Mouse (Mus musculus) layer of hippocampus, postnatal 36 days (tissue): Measurements from ENCODE around the gene Prss34. TPM values are rescaled to one million over a fixed set of nuclear protein-coding genes. Genes with fewer than 3 reads are reported as not detected.

Experiments used
- DNase-seq, 2 experiments: peaks; one replicate each; pipeline ENCODE4 v3.0.0; 2022
- total RNA-seq, 2 experiments: library from RNA; stranded (reverse); gene quantifications; 2 replicates each; pipeline ENCODE4 v1.2.3; 2021

Prss34 gene
- total RNA-seq, 2 experiments from 2014 or later: not detected

DNA sequence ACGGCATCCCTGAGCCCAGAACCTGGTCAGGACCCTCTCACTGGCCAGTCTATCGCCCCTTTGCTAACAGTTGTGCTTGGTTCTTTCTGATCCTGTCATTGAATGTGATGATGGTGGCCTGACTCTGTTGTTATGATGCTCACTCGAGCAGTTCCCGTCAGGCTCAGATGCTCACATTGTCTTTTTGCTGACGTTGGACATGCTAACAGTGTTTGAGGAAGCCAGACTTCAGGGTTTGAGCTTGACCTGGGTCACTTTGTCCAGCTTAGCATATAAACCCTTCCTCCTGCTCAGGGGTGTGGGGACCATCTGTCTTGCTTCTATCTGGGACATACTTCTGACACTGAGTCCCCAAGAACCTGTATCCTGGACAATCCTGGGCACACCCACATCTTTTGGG is 20.2 kb downstream of the Prss34 start, which contains the start of gene Prss29:
Gene Prss29, plus strand, starts transcription at position 301 of the 400 bp plus-strand sequence.
- DNase-seq: no peak

DNA sequence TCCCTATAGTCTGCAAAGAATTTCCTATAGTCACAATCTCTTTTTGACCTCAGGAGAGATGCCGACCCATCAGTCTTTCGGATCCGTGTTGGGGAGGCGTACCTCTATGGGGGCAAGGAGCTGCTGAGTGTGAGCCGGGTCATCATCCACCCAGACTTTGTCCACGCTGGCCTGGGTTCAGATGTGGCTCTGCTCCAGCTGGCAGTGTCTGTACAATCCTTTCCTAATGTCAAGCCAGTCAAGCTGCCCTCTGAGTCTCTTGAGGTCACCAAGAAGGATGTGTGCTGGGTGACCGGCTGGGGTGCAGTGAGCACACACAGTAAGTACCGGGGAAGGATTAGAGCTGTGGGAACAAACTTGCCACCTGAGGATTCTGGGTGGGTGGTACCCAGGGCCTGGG is 22.6 kb downstream of the Prss34 start:
- no peak for DNase-seq

DNA sequence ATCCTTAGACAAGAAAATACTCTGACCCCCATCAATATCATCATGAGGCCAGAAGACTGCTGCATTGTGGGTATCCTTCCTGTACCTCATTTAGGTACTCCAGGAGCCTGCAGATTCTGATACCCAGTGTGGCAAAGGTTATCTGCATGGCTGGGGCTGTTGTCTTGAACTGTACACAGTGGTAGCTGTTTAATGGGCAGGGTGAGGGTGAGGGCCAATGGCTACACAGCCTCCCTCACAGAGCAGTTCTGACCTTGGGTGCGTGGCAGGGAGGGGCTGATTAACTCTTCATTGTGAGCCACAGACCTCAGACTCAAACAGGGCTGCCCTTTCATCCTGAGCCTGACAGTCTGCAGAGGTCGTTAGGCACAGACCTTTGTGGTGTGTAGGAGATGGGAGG is 24.7 kb downstream of the Prss34 start:
- no peak for DNase-seq

DNA sequence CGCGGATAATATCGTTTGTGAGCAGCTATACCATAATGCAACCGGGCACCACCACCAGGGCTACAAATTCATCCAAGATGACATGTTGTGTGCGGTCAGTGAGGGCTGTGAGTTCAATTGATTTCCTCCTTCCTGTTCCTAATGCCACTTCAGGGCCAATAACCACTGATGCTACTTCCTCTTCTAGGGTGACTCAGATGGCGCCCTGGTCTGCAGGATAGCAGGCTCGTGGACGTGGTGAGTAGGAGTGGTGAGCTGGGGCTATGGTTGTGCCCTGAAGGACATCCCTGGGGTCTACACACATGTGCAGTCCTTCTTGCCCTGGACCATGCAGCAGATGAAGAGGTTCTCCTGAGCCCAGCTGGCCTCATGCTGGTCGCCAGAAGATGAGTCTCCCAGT is 34.1 kb downstream of the Prss34 start:
- DNase-seq: no peak

DNA sequence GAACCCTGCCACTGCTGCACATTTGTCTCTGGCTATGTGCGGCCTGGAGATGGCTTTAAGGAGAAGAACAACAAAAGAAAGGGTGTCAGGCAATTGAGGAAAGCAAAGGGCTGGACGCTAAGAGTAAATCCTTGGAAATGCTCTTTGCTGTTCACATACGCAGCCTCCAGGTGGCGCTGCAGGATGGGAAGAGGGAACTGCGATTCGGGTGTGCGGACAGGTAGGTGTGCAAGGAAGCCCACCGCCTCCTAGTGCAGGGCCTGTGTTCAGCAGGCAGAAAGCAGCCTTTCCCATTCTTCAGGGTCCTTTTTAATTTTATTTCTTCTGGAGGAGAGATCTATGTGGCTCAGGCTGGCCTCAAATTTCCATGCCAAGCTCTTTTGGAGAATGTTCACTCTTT is 35.7 kb downstream of the Prss34 start:
- peak; percentile 61 to 63 for DNase-seq

DNA sequence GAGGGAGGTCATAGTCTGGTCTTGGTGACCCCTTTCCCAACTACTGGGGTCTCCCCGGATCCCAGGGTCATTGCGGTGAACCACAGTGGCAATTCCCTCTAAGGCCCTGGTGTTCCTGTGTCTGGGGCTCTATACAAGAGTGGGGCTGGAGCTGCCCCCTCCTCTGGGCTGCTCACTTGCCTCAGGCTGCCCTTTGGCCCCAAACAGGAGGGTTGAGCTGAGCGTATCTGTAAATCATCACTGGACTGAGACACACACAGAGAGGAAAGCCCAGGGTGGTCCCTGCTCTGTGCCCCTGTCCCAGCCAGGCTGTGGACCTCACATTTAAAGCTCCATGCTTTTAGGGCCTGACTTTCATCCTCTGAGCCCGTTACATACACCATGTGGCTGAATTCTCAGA is 40.0 kb downstream of the Prss34 start:
- no peak for DNase-seq

DNA sequence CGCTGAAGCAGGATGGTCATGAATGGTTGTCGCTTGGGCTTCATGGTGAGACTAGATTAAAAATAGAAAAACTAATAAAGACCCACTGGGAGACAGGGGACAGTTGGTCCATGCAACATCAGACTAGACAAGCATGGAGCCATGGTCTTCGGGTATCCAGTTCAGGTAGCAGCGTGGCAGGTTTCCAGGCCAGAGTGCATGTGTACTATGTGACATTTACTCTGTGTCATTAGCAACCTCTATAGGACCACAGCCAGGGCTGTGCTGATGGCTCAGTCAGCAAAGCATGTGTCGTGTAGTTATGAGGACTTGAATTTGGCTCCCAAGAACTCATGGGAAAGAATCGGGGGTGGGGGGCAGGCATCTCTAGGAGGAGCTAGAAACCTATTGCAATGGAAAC is 41.8 kb downstream of the Prss34 start:
- no peak for DNase-seq

DNA sequence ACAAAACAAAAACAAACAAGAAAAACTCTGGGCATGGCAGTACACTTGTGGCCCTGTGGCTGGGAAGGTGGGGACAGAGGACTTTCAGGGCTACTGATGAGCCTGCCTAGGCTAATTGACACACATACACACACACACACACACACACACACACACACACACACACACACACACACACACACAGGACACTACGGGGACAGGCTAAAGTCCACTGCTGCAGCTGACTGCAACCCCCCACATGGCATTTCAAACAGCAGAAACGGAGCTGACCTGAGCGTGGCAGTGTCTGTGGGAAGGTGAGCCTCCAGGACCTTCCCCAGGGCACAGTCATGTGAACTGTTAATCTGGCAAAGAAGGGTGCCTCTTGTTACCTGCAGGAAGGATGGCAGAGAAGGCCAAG is 43.3 kb downstream of the Prss34 start:
- DNase-seq: no peak

DNA sequence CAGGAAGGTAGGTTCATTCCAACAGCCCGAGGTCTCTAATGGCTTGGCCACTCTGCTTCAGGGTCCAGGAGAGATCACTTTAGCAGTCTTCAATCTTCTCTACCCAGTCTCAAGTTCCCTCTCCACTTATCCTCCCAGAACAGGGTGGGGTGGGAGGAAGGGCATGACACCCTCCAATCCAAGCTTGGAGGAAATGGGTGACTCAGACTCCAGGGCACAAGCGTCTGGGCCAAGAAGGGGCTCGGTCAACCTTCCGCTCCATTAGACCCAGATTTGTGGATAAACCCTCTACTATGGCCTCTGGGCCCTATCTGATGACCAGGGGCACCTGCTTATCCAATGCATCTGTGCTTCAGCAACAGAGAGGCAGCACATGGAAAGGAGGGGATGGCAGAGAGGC is 47.3 kb downstream of the Prss34 start, which contains the start of gene Tpsab1:
Gene Tpsab1, minus strand, starts transcription at position 101 of the 400 bp plus-strand sequence.
- DNase-seq: no peak

Other genes starting within 250 kb of the Prss34 start
- 1 to 10 TPM; 7.7 to 8.2 TPM for gene Tmem204, start 214.8 kb upstream of the Prss34 start, total RNA-seq
- 10 to 100 TPM; 36.6 to 37.8 TPM for gene Telo2, start 182.4 kb upstream of the Prss34 start, total RNA-seq
- 1 to 10 TPM; 2.3 to 2.5 TPM for gene Ptx4, start 177.6 kb upstream of the Prss34 start, total RNA-seq
- 10 to 100 TPM; 52.3 to 53.0 TPM for gene Clcn7, start 165.0 kb upstream of the Prss34 start, total RNA-seq
- gene Ccdc154, start 135.9 kb upstream of the Prss34 start, total RNA-seq: under 1 TPM; 0.15 TPM
- not detected for gene Gm38655, start 122.9 kb upstream of the Prss34 start, total RNA-seq
- gene BC003965, start 113.8 kb upstream of the Prss34 start, total RNA-seq: 10 to 100 TPM; 20.3 to 22.6 TPM
- 10 to 100 TPM; 39.4 to 44.6 TPM for gene Unkl, start 110.0 kb upstream of the Prss34 start, total RNA-seq
- 10 to 100 TPM; 67.3 to 72.2 TPM for gene Gnptg, start 58.3 kb upstream of the Prss34 start, total RNA-seq
- gene Tsr3, start 58.2 kb upstream of the Prss34 start, total RNA-seq: 10 to 100 TPM; 23.5 to 25.5 TPM
- 1 to 10 TPM; 6.2 to 7.7 TPM for gene Baiap3, start 42.0 kb upstream of the Prss34 start, total RNA-seq
- 100 to 1,000 TPM; 234 to 241 TPM for gene Ube2i, start 23.8 kb upstream of the Prss34 start, total RNA-seq
- not detected for gene Prss28, start 10.3 kb downstream of the Prss34 start, total RNA-seq
- not detected for gene Prss29, start 20.3 kb downstream of the Prss34 start, total RNA-seq
- under 1 TPM in 1 of 2 experiments, not detected in 1; 0.56 TPM for gene Tpsab1, start 47.2 kb downstream of the Prss34 start, total RNA-seq
- under 1 TPM in 1 of 2 experiments, not detected in 1; 0.96 TPM for gene Tpsb2, start 67.9 kb downstream of the Prss34 start, total RNA-seq
- gene Tpsg1, start 70.9 kb downstream of the Prss34 start, total RNA-seq: not detected
- gene Cacna1h, start 135.4 kb downstream of the Prss34 start, total RNA-seq: 100 to 1,000 TPM; 107 to 127 TPM
- 1 to 10 TPM; 1.2 to 2.8 TPM for gene Tekt4, start 156.2 kb downstream of the Prss34 start, total RNA-seq
- under 1 TPM in 1 of 2 experiments, not detected in 1; 0.23 TPM for gene Sstr5, start 198.9 kb downstream of the Prss34 start, total RNA-seq